Mouse (Mus musculus): Measurements from ENCODE around the gene Tnnc2.

- TF ChIP-seq CTCF (IDR thresholded peaks at IDR 0.05; ENCODE audit: control insufficient read depth, insufficient read depth, insufficient replicate concordance, low read depth, low read length) (no peak), POLR2A (IDR thresholded peaks at IDR 0.05; ENCODE audit: control insufficient read depth, low read depth, low read length) (no peak)
Measured at GRCm38 (mm10) chr2:164817703-164818102, 37.9 kb upstream of the Tnnc2 start.

Data from testis, adult 2 months (tissue).